8 mouse cellular contexts compared by ENCODE assay signal in genomic region chr16:31934550-31935010, GRCm38 (mm10). TPM values are rescaled to one million over a fixed set of nuclear protein-coding genes. Genes with fewer than 3 reads are reported as not detected.
A peak's percentile ranks its signal among the peaks of the same experiment; 100 is the strongest.
DNase-seq lines count a peak whose midpoint lies in the region; ATAC-seq and TF ChIP-seq lines count a peak whose summit lies in the region.

No protein-coding gene starts in this region.

- peaks cover 46% of the 10 kb centered on the region for H3K27me3 ChIP-seq in intestine, embryonic 14.5 days (replicated peaks; ENCODE audit: control insufficient read depth, insufficient read depth, low read length)
- peaks cover 24% of the 10 kb centered on the region for H3K27me3 ChIP-seq in intestine, postnatal 0 days (replicated peaks; ENCODE audit: control insufficient read depth, insufficient read depth, low read length)
- peaks cover 46% of the 10 kb centered on the region for H3K27me3 ChIP-seq in embryonic facial prominence, embryonic 12.5 days
- H3K27me3 ChIP-seq in hindbrain, embryonic 14.5 days (ENCODE audit: control insufficient read depth, insufficient read depth, low read length), result no peaks in the 10 kb centered on the region
- 0 out of 2 replicates have a peak, but pooled peaks cover 3% of the 10 kb centered on the region for H3K27me3 ChIP-seq in midbrain, embryonic 15.5 days (replicated peaks)

- no peaks in the 10 kb centered on the region for H3K9me3 ChIP-seq in intestine, embryonic 14.5 days (ENCODE audit: control insufficient read depth, low read length)
- H3K9me3 ChIP-seq in intestine, postnatal 0 days (ENCODE audit: control insufficient read depth), result no peaks in the 10 kb centered on the region
- H3K9me3 ChIP-seq in embryonic facial prominence, embryonic 12.5 days, result no peaks in the 10 kb centered on the region
- H3K9me3 ChIP-seq in hindbrain, embryonic 14.5 days (ENCODE audit: control insufficient read depth, low read length), result no peaks in the 10 kb centered on the region
- H3K9me3 ChIP-seq in midbrain, embryonic 15.5 days, result no peaks in the 10 kb centered on the region

- H3K4me1 ChIP-seq in intestine, embryonic 14.5 days (replicated peaks; ENCODE audit: control insufficient read depth, insufficient read depth, low read length), result peaks cover 11% of the 10 kb centered on the region
- H3K4me1 ChIP-seq in intestine, postnatal 0 days (replicated peaks; ENCODE audit: control insufficient read depth, insufficient read depth, low read length), result 0 out of 2 replicates have a peak, but pooled peaks cover 4% of the 10 kb centered on the region
- H3K4me1 ChIP-seq in embryonic facial prominence, embryonic 12.5 days, result peaks cover 10% of the 10 kb centered on the region
- H3K4me1 ChIP-seq in hindbrain, embryonic 14.5 days (replicated peaks; ENCODE audit: control insufficient read depth, insufficient read depth, low read length), result peaks cover 24% of the 10 kb centered on the region
- peaks cover 34% of the 10 kb centered on the region for H3K4me1 ChIP-seq in midbrain, embryonic 15.5 days

- H3K9ac ChIP-seq in intestine, embryonic 14.5 days (ENCODE audit: low read length), result no peak overlapping the region
- no peak overlapping the region for H3K9ac ChIP-seq in intestine, postnatal 0 days (ENCODE audit: low read depth, low read length)
- no peak overlapping the region for H3K9ac ChIP-seq in embryonic facial prominence, embryonic 12.5 days
- H3K9ac ChIP-seq in hindbrain, embryonic 14.5 days, result peak overlapping the region; percentile 66
- peak overlapping the region; percentile 54 for H3K9ac ChIP-seq in midbrain, embryonic 15.5 days

- no peak for ATAC-seq in intestine, embryonic 14.5 days (replicated peaks; ENCODE audit: low FRiP score, low TSS enrichment, low read depth)
- ATAC-seq in intestine, postnatal 0 days, result no peak
- no peak for ATAC-seq in embryonic facial prominence, embryonic 12.5 days (ENCODE audit: insufficient number of reproducible peaks, insufficient read depth, low FRiP score, low TSS enrichment)
- ATAC-seq in hindbrain, embryonic 14.5 days (ENCODE audit: low FRiP score), result no peak
- no peak for ATAC-seq in midbrain, embryonic 15.5 days (replicated peaks)

- WGBS in intestine, embryonic 14.5 days, result 24% methylated on average over 13 of the region's 13 CpGs
- WGBS in intestine, postnatal 0 days, result 35% methylated on average over 13 of the region's 13 CpGs
- 16% methylated on average over 13 of the region's 13 CpGs for WGBS in embryonic facial prominence, embryonic 12.5 days
- 8% methylated on average over 13 of the region's 13 CpGs for WGBS in hindbrain, embryonic 14.5 days
- 6% methylated on average over 13 of the region's 13 CpGs for WGBS in midbrain, embryonic 15.5 days

- no peak for TF ChIP-seq CTCF in intestine, postnatal 0 days (IDR thresholded peaks at IDR 0.05; ENCODE audit: low read depth)

- peak overlapping the region; percentile 27; the same call in 1 of the 2 replicates for H3K4me3 ChIP-seq in intestine, embryonic 14.5 days (ENCODE audit: low read depth, low read length)
- no peak overlapping the region for H3K4me3 ChIP-seq in intestine, postnatal 0 days (ENCODE audit: low read depth, low read length)
- H3K4me3 ChIP-seq in embryonic facial prominence, embryonic 12.5 days, result peak overlapping the region; percentile 23; the same call in 1 of the 2 replicates
- peak overlapping the region; percentile 34 for H3K4me3 ChIP-seq in hindbrain, embryonic 14.5 days (replicated peaks; ENCODE audit: low read length)
- peak overlapping the region; percentile 41 for H3K4me3 ChIP-seq in midbrain, embryonic 15.5 days

- H3K36me3 ChIP-seq in intestine, embryonic 14.5 days (ENCODE audit: control insufficient read depth, insufficient read depth, low read length), result no peaks in the 10 kb centered on the region
- no peaks in the 10 kb centered on the region for H3K36me3 ChIP-seq in intestine, postnatal 0 days (ENCODE audit: control insufficient read depth, insufficient read depth)
- H3K36me3 ChIP-seq in embryonic facial prominence, embryonic 12.5 days, result no peaks in the 10 kb centered on the region
- no peaks in the 10 kb centered on the region for H3K36me3 ChIP-seq in hindbrain, embryonic 14.5 days (replicated peaks; ENCODE audit: control insufficient read depth, insufficient read depth)
- H3K36me3 ChIP-seq in midbrain, embryonic 15.5 days (replicated peaks), result no peaks in the 10 kb centered on the region

- H3K4me2 ChIP-seq in intestine, embryonic 14.5 days (ENCODE audit: low read length), result peak overlapping the region; percentile 49
- no peak overlapping the region for H3K4me2 ChIP-seq in intestine, postnatal 0 days (replicated peaks; ENCODE audit: low read depth)
- H3K4me2 ChIP-seq in embryonic facial prominence, embryonic 12.5 days (replicated peaks), result peak overlapping the region; percentile 75
- peak overlapping the region; percentile 81 for H3K4me2 ChIP-seq in hindbrain, embryonic 14.5 days (replicated peaks)
- H3K4me2 ChIP-seq in midbrain, embryonic 15.5 days, result peak overlapping the region; percentile 81

- DNase-seq in intestine, embryonic 14.5 days (ENCODE audit: low spot score), result peak; percentile 60
- DNase-seq in hindbrain, embryonic 14.5 days (ENCODE audit: low spot score), result no peak
- no peak for DNase-seq in gastrocnemius, postnatal 36 days
- no peak for DNase-seq in kidney, postnatal 4 days
- no peak for DNase-seq in spleen, adult 18-20 months

- H3K27ac ChIP-seq in intestine, embryonic 14.5 days (ENCODE audit: low read depth), result no peak overlapping the region
- H3K27ac ChIP-seq in intestine, postnatal 0 days (ENCODE audit: low read depth, low read length), result no peak overlapping the region
- no peak overlapping the region for H3K27ac ChIP-seq in embryonic facial prominence, embryonic 12.5 days
- H3K27ac ChIP-seq in hindbrain, embryonic 14.5 days, result peak overlapping the region; percentile 96; the same call in 1 of the 2 replicates
- 0 out of 2 replicates have a peak overlapping the region, but pooled peaks have one; percentile 91 for H3K27ac ChIP-seq in midbrain, embryonic 15.5 days

- intact Hi-C loops in gastrocnemius, postnatal 36 days (cut with DNase I), result no loop called here

RNA-seq across cellular contexts. Expression of gene Pigz, which starts 0.9 kb away (rescaled TPM):
- polyA plus RNA-seq in intestine, embryonic 14.5 days (2014; fragmentation: Nextera tagmentation; extraction: Ambion mirVana), result 0.57 and 0.66 TPM in 2 replicates
- polyA plus RNA-seq in intestine, postnatal 0 days (2015; fragmentation: Nextera tagmentation; extraction: Ambion mirVana), result 0.39 and 0.54 TPM in 2 replicates
- polyA plus RNA-seq in embryonic facial prominence, embryonic 12.5 days (2016; fragmentation: Nextera tagmentation; extraction: Ambion mirVana), result 1.1 and 1.6 TPM in 2 replicates
- 3.8 and 5.6 TPM in 2 replicates for polyA plus RNA-seq in hindbrain, embryonic 14.5 days (2014; fragmentation: Nextera tagmentation; extraction: Ambion mirVana)
- polyA plus RNA-seq in midbrain, embryonic 15.5 days (2015; fragmentation: Nextera tagmentation; extraction: Ambion mirVana), result 2.8 and 3.4 TPM in 2 replicates
- total RNA-seq in gastrocnemius, postnatal 36 days (2021), result under 1 TPM; 0.37 to 0.94 TPM

RNA-seq across cellular contexts. Expression of gene 0610012G03Rik, which starts 13.7 kb away (rescaled TPM):
- polyA plus RNA-seq in intestine, embryonic 14.5 days (2014; fragmentation: Nextera tagmentation; extraction: Ambion mirVana), result 111 and 117 TPM in 2 replicates
- polyA plus RNA-seq in intestine, postnatal 0 days (2015; fragmentation: Nextera tagmentation; extraction: Ambion mirVana), result 203 and 214 TPM in 2 replicates
- polyA plus RNA-seq in embryonic facial prominence, embryonic 12.5 days (2016; fragmentation: Nextera tagmentation; extraction: Ambion mirVana), result 85.2 and 93.3 TPM in 2 replicates
- polyA plus RNA-seq in hindbrain, embryonic 14.5 days (2014; fragmentation: Nextera tagmentation; extraction: Ambion mirVana), result 126 and 129 TPM in 2 replicates
- polyA plus RNA-seq in midbrain, embryonic 15.5 days (2015; fragmentation: Nextera tagmentation; extraction: Ambion mirVana), result 115 and 121 TPM in 2 replicates
- 10 to 100 TPM; 50.3 to 55.0 TPM for total RNA-seq in gastrocnemius, postnatal 36 days (2021)

RNA-seq across cellular contexts. Expression of gene Ncbp2, which starts 13.7 kb away (rescaled TPM):
- polyA plus RNA-seq in intestine, embryonic 14.5 days (2014; fragmentation: Nextera tagmentation; extraction: Ambion mirVana), result 90.5 and 106 TPM in 2 replicates
- 24.7 and 28.4 TPM in 2 replicates for polyA plus RNA-seq in intestine, postnatal 0 days (2015; fragmentation: Nextera tagmentation; extraction: Ambion mirVana)
- polyA plus RNA-seq in embryonic facial prominence, embryonic 12.5 days (2016; fragmentation: Nextera tagmentation; extraction: Ambion mirVana), result 146 and 150 TPM in 2 replicates
- 88.3 and 91.9 TPM in 2 replicates for polyA plus RNA-seq in hindbrain, embryonic 14.5 days (2014; fragmentation: Nextera tagmentation; extraction: Ambion mirVana)
- polyA plus RNA-seq in midbrain, embryonic 15.5 days (2015; fragmentation: Nextera tagmentation; extraction: Ambion mirVana), result 98.1 and 98.9 TPM in 2 replicates
- 10 to 100 TPM; 11.3 to 11.9 TPM for total RNA-seq in gastrocnemius, postnatal 36 days (2021)

RNA-seq across cellular contexts. Expression of gene Meltf, which starts 56.0 kb away (rescaled TPM):
- 0.12 and 0.16 TPM in 2 replicates for polyA plus RNA-seq in intestine, embryonic 14.5 days (2014; fragmentation: Nextera tagmentation; extraction: Ambion mirVana)
- polyA plus RNA-seq in intestine, postnatal 0 days (2015; fragmentation: Nextera tagmentation; extraction: Ambion mirVana), result 568 and 663 TPM in 2 replicates
- 0.28 and 0.56 TPM in 2 replicates for polyA plus RNA-seq in embryonic facial prominence, embryonic 12.5 days (2016; fragmentation: Nextera tagmentation; extraction: Ambion mirVana)
- 0.17 and 0.22 TPM in 2 replicates for polyA plus RNA-seq in hindbrain, embryonic 14.5 days (2014; fragmentation: Nextera tagmentation; extraction: Ambion mirVana)
- polyA plus RNA-seq in midbrain, embryonic 15.5 days (2015; fragmentation: Nextera tagmentation; extraction: Ambion mirVana), result 0.12 and 0.33 TPM in 2 replicates
- not detected for total RNA-seq in gastrocnemius, postnatal 36 days (2021)

Comparison
In these comparisons a context has a peak if more than half of its experiments do, and no peak if none do; other contexts are left out.
1. H3K27ac ChIP-seq: peak in hindbrain, embryonic 14.5 days (single experiment) and midbrain, embryonic 15.5 days (single experiment); none in intestine, embryonic 14.5 days (single experiment), intestine, postnatal 0 days (single experiment) and embryonic facial prominence, embryonic 12.5 days (single experiment).
2. H3K9ac ChIP-seq: peak in hindbrain, embryonic 14.5 days (single experiment) and midbrain, embryonic 15.5 days (single experiment); none in intestine, embryonic 14.5 days (single experiment), intestine, postnatal 0 days (single experiment) and embryonic facial prominence, embryonic 12.5 days (single experiment).